Mouse (Mus musculus): ENCODE results near the gene Ttc19. TPM values are rescaled to one million over a fixed set of nuclear protein-coding genes. Genes with fewer than 3 reads are reported as not detected.

Ttc19 gene
- total and polyA plus RNA-seq, 3 experiments, result 4.2 to 33.9 (median 16.2) TPM

DNA sequence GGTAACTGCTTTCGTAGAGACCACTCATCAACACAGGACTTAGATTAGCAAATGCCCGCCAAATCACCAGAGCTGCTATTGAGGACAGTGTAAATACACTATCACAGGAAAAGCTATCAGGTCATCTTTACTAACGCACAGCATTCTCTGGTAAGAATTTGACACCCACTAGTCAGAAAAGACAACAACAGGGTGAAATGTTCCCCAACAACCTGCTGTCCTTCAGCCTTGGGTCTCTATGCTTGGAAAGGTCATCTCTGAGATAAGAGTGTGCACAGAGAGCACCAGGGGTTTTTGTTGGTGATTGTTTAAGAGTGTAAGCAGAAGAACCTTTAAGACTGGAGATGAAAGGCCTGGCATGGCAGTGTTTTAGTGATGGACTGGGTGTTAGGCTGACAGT lies 42.4 kb downstream of the Ttc19 start:
- Histone ChIP-seq H3K9me3 (replicated peaks) (no peaks in the 10 kb centered on the region), H3K4me3 (ENCODE audit: low read depth, low read length) (no peak overlapping the region), H3K36me3 (replicated peaks) (peaks cover 94% of the 10 kb centered on the region), H3K4me1 (ENCODE audit: insufficient read depth, low read depth, low read length) (no peaks in the 10 kb centered on the region), H3K27me3 (ENCODE audit: insufficient read depth, low read length) (no peaks in the 10 kb centered on the region)
- TF ChIP-seq POLR2AphosphoS5 (IDR thresholded peaks at IDR 0.05; ENCODE audit: insufficient replicate concordance, low read depth, low read length) (no peak), GATA2 (IDR thresholded peaks at IDR 0.05; ENCODE audit: borderline replicate concordance, low read depth, low read length) (no peak), TAL1 (conservative IDR thresholded peaks at IDR 0.05; ENCODE audit: low read depth, low read length) (no peak), CTCF (IDR thresholded peaks at IDR 0.05; ENCODE audit: low read depth, low read length) (no peak), GATA1 (IDR thresholded peaks at IDR 0.05; ENCODE audit: borderline replicate concordance, low read length) (no peak)
- DNase-seq (ENCODE audit: low spot score), result no peak
- no peak for ATAC-seq (ENCODE audit: extremely low read depth, insufficient number of reproducible peaks, low FRiP score, poor library complexity, severe bottlenecking)

DNA sequence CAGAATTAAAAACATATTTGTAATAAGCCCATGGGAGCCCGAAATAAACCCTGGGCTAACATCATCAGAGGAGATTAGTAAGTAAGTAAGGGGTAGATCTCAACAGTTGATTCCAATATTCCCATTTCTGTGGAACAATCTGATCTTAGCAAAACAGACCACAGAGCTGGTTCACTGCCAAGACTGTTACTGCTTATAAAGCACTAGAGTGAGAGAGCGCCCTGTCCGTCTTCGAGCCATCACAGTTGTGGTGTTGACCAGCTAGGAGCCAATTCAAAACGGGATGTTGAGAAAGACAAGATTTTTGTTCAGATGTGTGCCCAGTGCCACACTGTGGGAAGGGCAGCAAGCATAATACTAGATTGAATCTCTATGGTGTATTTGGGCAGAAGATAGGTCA lies 49.9 kb downstream of the Ttc19 start:
- no peaks in the 10 kb centered on the region for H3K9me3 ChIP-seq (replicated peaks)

DNA sequence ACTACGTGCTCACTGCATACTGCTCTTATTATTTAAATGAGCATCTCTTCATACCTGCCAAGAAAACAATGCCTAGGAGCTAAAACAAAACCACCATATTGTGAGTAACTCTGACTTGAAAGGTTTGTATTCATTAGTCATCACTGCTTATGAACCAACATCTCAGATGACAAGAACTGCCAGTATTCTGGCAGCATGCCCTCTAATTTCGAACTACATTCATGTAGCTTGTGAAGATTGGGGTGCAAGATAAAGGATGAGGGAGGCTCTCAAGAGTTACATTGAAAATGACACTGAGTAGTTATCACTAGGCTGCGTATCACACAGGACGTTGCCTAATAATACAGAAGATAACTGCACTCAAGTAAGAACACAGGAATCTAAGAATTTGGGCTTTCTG lies 51.0 kb downstream of the Ttc19 start:
- no peak for TF ChIP-seq TAL1 (conservative IDR thresholded peaks at IDR 0.05; ENCODE audit: low read depth, low read length)
- no peak for TF ChIP-seq GATA1 (IDR thresholded peaks at IDR 0.05; ENCODE audit: borderline replicate concordance, low read length)
- no peak for TF ChIP-seq GATA2 (IDR thresholded peaks at IDR 0.05; ENCODE audit: borderline replicate concordance, low read depth, low read length)
- TF ChIP-seq POLR2AphosphoS5 (IDR thresholded peaks at IDR 0.05; ENCODE audit: insufficient replicate concordance, low read depth, low read length), result no peak
- TF ChIP-seq CTCF (IDR thresholded peaks at IDR 0.05; ENCODE audit: low read depth, low read length), result no peak

More for the DNA sequence above, 49.9 kb downstream of the Ttc19 start:
- DNase-seq (ENCODE audit: low spot score) (no peak), ATAC-seq (ENCODE audit: extremely low read depth, insufficient number of reproducible peaks, low FRiP score, poor library complexity, severe bottlenecking) (no peak)
- Histone ChIP-seq H3K4me3 (ENCODE audit: low read depth, low read length) (no peak overlapping the region), H3K4me1 (ENCODE audit: insufficient read depth, low read depth, low read length) (no peaks in the 10 kb centered on the region; the same call in 1 of the 2 replicates), H3K27me3 (ENCODE audit: insufficient read depth, low read length) (no peaks in the 10 kb centered on the region), H3K36me3 (replicated peaks) (peaks cover 97% of the 10 kb centered on the region)
- TF ChIP-seq TAL1 (conservative IDR thresholded peaks at IDR 0.05; ENCODE audit: low read depth, low read length) (no peak), CTCF (IDR thresholded peaks at IDR 0.05; ENCODE audit: low read depth, low read length) (no peak), POLR2AphosphoS5 (IDR thresholded peaks at IDR 0.05; ENCODE audit: insufficient replicate concordance, low read depth, low read length) (no peak), GATA1 (IDR thresholded peaks at IDR 0.05; ENCODE audit: borderline replicate concordance, low read length) (no peak), GATA2 (IDR thresholded peaks at IDR 0.05; ENCODE audit: borderline replicate concordance, low read depth, low read length) (no peak)

DNA sequence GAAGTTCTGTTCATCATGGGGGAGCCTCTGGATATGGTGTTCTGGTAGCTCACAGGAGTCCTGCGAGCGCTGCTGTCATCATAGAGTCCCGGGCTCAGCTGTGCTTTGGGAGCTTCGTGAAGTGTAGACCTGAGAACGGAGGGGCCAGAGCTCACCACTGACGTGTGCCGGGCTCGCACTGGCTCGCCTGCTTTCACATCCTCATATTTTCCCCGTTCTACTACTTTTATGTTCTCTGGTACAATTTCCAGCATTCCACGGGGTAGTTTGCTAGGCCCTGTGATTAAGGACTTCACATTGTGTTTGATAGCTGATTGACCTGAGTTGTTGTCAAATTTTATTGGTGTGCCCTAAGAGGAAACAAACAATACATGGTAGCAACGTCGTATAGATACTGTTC lies 61.7 kb downstream of the Ttc19 start:
- ATAC-seq (ENCODE audit: extremely low read depth, insufficient number of reproducible peaks, low FRiP score, poor library complexity, severe bottlenecking), result no peak
- no peak for DNase-seq (ENCODE audit: low spot score)
- Histone ChIP-seq H3K27me3 (ENCODE audit: insufficient read depth, low read length) (no peaks in the 10 kb centered on the region), H3K4me1 (ENCODE audit: insufficient read depth, low read depth, low read length) (no peaks in the 10 kb centered on the region), H3K4me3 (ENCODE audit: low read depth, low read length) (no peak overlapping the region), H3K9me3 (replicated peaks) (no peaks in the 10 kb centered on the region), H3K36me3 (replicated peaks) (peaks cover 82% of the 10 kb centered on the region)
- TF ChIP-seq CTCF (IDR thresholded peaks at IDR 0.05; ENCODE audit: low read depth, low read length) (no peak), TAL1 (conservative IDR thresholded peaks at IDR 0.05; ENCODE audit: low read depth, low read length) (no peak), POLR2AphosphoS5 (IDR thresholded peaks at IDR 0.05; ENCODE audit: insufficient replicate concordance, low read depth, low read length) (no peak), GATA1 (IDR thresholded peaks at IDR 0.05; ENCODE audit: borderline replicate concordance, low read length) (no peak), GATA2 (IDR thresholded peaks at IDR 0.05; ENCODE audit: borderline replicate concordance, low read depth, low read length) (no peak)

More for the DNA sequence above, 51.0 kb downstream of the Ttc19 start:
- ATAC-seq (ENCODE audit: extremely low read depth, insufficient number of reproducible peaks, low FRiP score, poor library complexity, severe bottlenecking) (no peak), DNase-seq (ENCODE audit: low spot score) (no peak)
- Histone ChIP-seq H3K4me3 (ENCODE audit: low read depth, low read length) (no peak overlapping the region), H3K9me3 (replicated peaks) (no peaks in the 10 kb centered on the region), H3K36me3 (replicated peaks) (peaks cover 97% of the 10 kb centered on the region), H3K4me1 (ENCODE audit: insufficient read depth, low read depth, low read length) (no peaks in the 10 kb centered on the region; the same call in 1 of the 2 replicates), H3K27me3 (ENCODE audit: insufficient read depth, low read length) (no peaks in the 10 kb centered on the region)

DNA sequence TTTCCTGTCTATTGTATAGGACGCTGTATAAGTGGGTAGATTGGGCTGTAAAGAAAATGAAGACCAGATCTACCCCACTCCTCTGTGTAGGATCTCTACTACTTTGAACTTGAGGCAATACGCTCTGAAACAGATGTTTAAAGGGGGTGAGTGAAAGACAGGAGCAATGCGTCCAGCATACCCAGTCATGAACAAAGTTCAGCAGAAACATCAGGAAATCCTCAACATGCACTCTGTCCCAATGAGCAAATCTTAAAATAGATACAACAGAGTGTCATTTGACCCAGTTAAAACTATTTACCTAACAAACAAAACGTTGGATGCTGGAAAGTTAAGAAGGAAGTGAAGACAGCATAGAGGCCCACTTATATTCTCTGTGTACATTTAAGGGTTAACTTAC lies 70.7 kb downstream of the Ttc19 start:
- H3K9me3 ChIP-seq (replicated peaks), result no peaks in the 10 kb centered on the region
- no peaks in the 10 kb centered on the region for H3K4me1 ChIP-seq (ENCODE audit: insufficient read depth, low read depth, low read length)
- no peaks in the 10 kb centered on the region for H3K27me3 ChIP-seq (ENCODE audit: insufficient read depth, low read length)
- no peak overlapping the region for H3K4me3 ChIP-seq (ENCODE audit: low read depth, low read length)
- ATAC-seq (ENCODE audit: extremely low read depth, insufficient number of reproducible peaks, low FRiP score, poor library complexity, severe bottlenecking) (no peak), DNase-seq (ENCODE audit: low spot score) (no peak)
- peaks cover 87% of the 10 kb centered on the region for H3K36me3 ChIP-seq (replicated peaks)
- no peak for TF ChIP-seq TAL1 (conservative IDR thresholded peaks at IDR 0.05; ENCODE audit: low read depth, low read length)
- TF ChIP-seq GATA1 (IDR thresholded peaks at IDR 0.05; ENCODE audit: borderline replicate concordance, low read length), result no peak
- no peak for TF ChIP-seq POLR2AphosphoS5 (IDR thresholded peaks at IDR 0.05; ENCODE audit: insufficient replicate concordance, low read depth, low read length)
- no peak for TF ChIP-seq CTCF (IDR thresholded peaks at IDR 0.05; ENCODE audit: low read depth, low read length)
- TF ChIP-seq GATA2 (IDR thresholded peaks at IDR 0.05; ENCODE audit: borderline replicate concordance, low read depth, low read length), result no peak

DNA sequence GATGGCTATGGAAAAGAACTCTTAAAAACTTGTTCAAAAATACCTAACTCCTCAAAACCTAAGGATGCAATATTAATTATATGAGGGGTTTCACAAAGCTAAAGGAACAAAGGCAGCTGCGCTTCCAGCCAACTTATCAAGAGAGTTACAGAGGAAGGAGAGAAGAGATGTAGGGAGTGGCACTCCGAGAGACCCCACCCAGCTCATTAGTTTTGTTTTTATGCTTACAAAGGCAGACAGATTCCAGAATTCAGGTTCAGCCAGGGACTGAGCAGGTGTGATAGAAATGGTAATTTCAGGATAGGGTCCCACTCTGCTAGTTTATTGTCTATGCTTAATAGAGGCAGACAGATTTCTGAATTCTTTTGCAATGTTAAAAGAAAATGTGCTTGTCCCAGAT lies 73.9 kb downstream of the Ttc19 start:
- no peak for TF ChIP-seq CTCF (IDR thresholded peaks at IDR 0.05; ENCODE audit: low read depth, low read length)
- peaks cover 80% of the 10 kb centered on the region for H3K36me3 ChIP-seq (replicated peaks)
- no peak for ATAC-seq (ENCODE audit: extremely low read depth, insufficient number of reproducible peaks, low FRiP score, poor library complexity, severe bottlenecking)
- no peaks in the 10 kb centered on the region for H3K27me3 ChIP-seq (ENCODE audit: insufficient read depth, low read length)
- no peaks in the 10 kb centered on the region for H3K9me3 ChIP-seq (replicated peaks)
- DNase-seq (ENCODE audit: low spot score), result no peak
- H3K4me3 ChIP-seq (ENCODE audit: low read depth, low read length), result no peak overlapping the region
- no peaks in the 10 kb centered on the region for H3K4me1 ChIP-seq (ENCODE audit: insufficient read depth, low read depth, low read length)

DNA sequence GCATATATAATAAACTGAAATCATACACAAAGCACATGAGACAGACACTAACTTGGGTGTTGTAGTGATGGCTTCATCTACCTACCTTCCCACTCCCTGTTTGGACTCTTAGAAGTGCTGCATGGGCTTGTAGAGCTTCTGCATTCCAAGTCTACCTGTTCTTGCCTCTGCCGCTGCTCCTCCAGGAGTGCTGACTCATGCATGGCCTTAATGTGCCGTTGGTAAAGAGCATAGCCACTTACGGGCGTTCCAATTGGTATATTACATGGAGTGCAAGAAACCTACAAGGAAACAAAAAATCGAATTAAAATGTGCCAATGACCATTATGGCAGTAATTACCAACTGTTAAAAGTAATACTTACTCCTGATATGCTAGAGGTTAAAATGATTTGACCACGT lies 85.6 kb downstream of the Ttc19 start:
- ATAC-seq (ENCODE audit: extremely low read depth, insufficient number of reproducible peaks, low FRiP score, poor library complexity, severe bottlenecking) (no peak), DNase-seq (ENCODE audit: low spot score) (no peak)
- Histone ChIP-seq H3K36me3 (replicated peaks) (peaks cover 76% of the 10 kb centered on the region), H3K4me3 (ENCODE audit: low read depth, low read length) (no peak overlapping the region), H3K9me3 (replicated peaks) (no peaks in the 10 kb centered on the region), H3K4me1 (ENCODE audit: insufficient read depth, low read depth, low read length) (peaks cover 14% of the 10 kb centered on the region), H3K27me3 (ENCODE audit: insufficient read depth, low read length) (no peaks in the 10 kb centered on the region)
- TF ChIP-seq POLR2AphosphoS5 (IDR thresholded peaks at IDR 0.05; ENCODE audit: insufficient replicate concordance, low read depth, low read length) (no peak), CTCF (IDR thresholded peaks at IDR 0.05; ENCODE audit: low read depth, low read length) (no peak), GATA1 (IDR thresholded peaks at IDR 0.05; ENCODE audit: borderline replicate concordance, low read length) (no peak), TAL1 (conservative IDR thresholded peaks at IDR 0.05; ENCODE audit: low read depth, low read length) (no peak), GATA2 (IDR thresholded peaks at IDR 0.05; ENCODE audit: borderline replicate concordance, low read depth, low read length) (no peak)

Measured in G1E (cell line).